Mouse (Mus musculus) liver, postnatal 0 days (tissue): ENCODE results near the gene Retreg1.

Experiments
- CTCF ChIP-seq: sonication (generic); IDR thresholded peaks from 2 replicates; pipeline ENCODE4 v1.5.1; 2016; ENCODE audit warnings: antibody characterized with exemption, low read depth
- EP300 ChIP-seq: IDR thresholded peaks from 2 replicates; pipeline ENCODE4 v1.6.1; 2016; ENCODE audit warnings: antibody characterized with exemption, low read depth, mild to moderate bottlenecking

- TF ChIP-seq CTCF: no peak
- no peak for TF ChIP-seq EP300
Observed at GRCm38 (mm10) chr15:25794123-25794522, 48.9 kb upstream of the Retreg1 start.
